Mouse (Mus musculus): ENCODE results near the gene Hipk2. TPM values are rescaled to one million over a fixed set of nuclear protein-coding genes. Genes with fewer than 3 reads are reported as not detected.
A peak's percentile ranks its signal among the peaks of the same experiment; 100 is the strongest.

The Hipk2 gene
- polyA plus RNA-seq, 1 experiment: 34.3 TPM

DNA sequence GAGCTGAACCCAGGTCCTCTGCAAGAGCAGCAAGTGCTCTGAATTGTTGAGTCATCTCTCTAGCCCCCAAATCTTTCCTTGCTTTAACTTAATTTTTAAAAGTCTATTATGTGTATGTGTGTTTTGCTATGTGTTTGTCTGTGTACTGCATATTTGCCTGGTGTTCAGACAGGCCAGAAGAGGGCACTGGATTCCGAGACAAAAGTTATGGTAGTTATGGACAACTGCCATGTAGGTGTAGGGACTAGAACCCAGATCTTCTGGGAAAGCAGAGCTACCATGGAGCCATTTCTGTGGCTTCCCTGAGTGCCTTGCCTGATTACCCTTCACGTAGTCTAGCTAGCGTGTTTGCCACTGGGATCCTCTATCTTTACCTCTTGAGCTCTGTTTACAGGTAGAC lies 134.9 kb downstream of the Hipk2 start:
- H3K27me3 ChIP-seq (ENCODE audit: control insufficient read depth, insufficient read depth, low read length): no peaks in the 10 kb centered on the region
- no peak for DNase-seq
- no peak overlapping the region for H3K4me3 ChIP-seq (replicated peaks; ENCODE audit: insufficient read depth, low read depth, low read length)
- H3K27ac ChIP-seq (ENCODE audit: insufficient read depth, low read length): no peak overlapping the region
- H3K4me1 ChIP-seq (ENCODE audit: control insufficient read depth, insufficient read depth, low read length): no peaks in the 10 kb centered on the region
- 95% methylated on average over 3 of the region's 3 CpGs for WGBS
- TF ChIP-seq CTCF (IDR thresholded peaks at IDR 0.05; ENCODE audit: borderline replicate concordance, insufficient read depth, low read depth, low read length) (no peak), POLR2A (IDR thresholded peaks at IDR 0.05; ENCODE audit: borderline replicate concordance, insufficient read depth, low read length) (no peak)

DNA sequence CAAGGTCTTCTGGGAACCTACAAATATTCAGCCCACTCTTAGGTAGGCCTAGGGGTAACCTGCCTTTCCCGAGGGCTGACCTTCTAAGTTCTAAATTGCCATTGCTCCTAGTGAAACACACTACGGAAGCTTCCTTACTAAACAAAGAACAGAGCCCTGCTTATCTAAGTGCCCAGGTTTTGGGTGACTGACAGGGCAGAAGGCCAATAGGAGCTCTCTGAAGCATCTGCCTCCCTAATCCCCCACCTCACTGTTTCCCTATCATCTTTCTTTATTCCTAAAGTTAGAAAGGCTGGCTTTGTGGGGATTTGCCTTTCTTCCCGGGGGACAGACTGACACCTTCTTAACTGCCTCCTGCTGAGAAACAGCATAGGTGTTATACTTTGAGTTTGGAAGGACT lies 136.7 kb downstream of the Hipk2 start:
- Histone ChIP-seq H3K4me1 (ENCODE audit: control insufficient read depth, insufficient read depth, low read length) (no peaks in the 10 kb centered on the region; the same call in 1 of the 2 replicates), H3K4me3 (replicated peaks; ENCODE audit: insufficient read depth, low read depth, low read length) (no peak overlapping the region), H3K27me3 (ENCODE audit: control insufficient read depth, insufficient read depth, low read length) (no peaks in the 10 kb centered on the region), H3K27ac (ENCODE audit: insufficient read depth, low read length) (no peak overlapping the region)
- WGBS: 79% methylated on average over 3 of the region's 3 CpGs
- TF ChIP-seq CTCF (IDR thresholded peaks at IDR 0.05; ENCODE audit: borderline replicate concordance, insufficient read depth, low read depth, low read length) (no peak), POLR2A (IDR thresholded peaks at IDR 0.05; ENCODE audit: borderline replicate concordance, insufficient read depth, low read length) (no peak)
- no peak for DNase-seq

DNA sequence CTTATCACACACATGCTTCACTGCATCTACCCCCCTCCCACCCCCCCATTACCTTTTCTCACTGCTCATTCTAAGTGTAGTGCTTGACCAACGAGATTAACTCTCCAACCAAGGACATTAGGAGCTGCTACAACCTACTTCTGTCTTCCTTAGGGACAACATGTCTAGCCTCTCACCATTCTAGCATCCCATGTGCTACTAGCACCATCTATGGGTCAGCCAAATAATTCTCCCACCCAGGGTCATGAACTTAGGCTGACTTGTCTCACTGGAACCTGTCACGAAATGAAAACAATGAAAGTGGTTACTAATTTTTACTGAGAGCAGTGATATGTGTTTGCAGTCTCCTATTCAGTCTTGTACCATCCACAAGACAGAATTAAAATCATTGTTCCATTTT lies 138.2 kb downstream of the Hipk2 start:
- H3K27ac ChIP-seq (ENCODE audit: insufficient read depth, low read length): no peak overlapping the region
- TF ChIP-seq CTCF (IDR thresholded peaks at IDR 0.05; ENCODE audit: borderline replicate concordance, insufficient read depth, low read depth, low read length): 0 out of 2 replicates have a peak, but pooled peaks have one; percentile 4
- TF ChIP-seq POLR2A (IDR thresholded peaks at IDR 0.05; ENCODE audit: borderline replicate concordance, insufficient read depth, low read length): no peak
- no peaks in the 10 kb centered on the region; the same call in 1 of the 2 replicates for H3K4me1 ChIP-seq (ENCODE audit: control insufficient read depth, insufficient read depth, low read length)
- no peak for DNase-seq
- 74% methylated on average over 2 of the region's 2 CpGs for WGBS
- no peak overlapping the region for H3K4me3 ChIP-seq (replicated peaks; ENCODE audit: insufficient read depth, low read depth, low read length)
- no peaks in the 10 kb centered on the region for H3K27me3 ChIP-seq (ENCODE audit: control insufficient read depth, insufficient read depth, low read length)

DNA sequence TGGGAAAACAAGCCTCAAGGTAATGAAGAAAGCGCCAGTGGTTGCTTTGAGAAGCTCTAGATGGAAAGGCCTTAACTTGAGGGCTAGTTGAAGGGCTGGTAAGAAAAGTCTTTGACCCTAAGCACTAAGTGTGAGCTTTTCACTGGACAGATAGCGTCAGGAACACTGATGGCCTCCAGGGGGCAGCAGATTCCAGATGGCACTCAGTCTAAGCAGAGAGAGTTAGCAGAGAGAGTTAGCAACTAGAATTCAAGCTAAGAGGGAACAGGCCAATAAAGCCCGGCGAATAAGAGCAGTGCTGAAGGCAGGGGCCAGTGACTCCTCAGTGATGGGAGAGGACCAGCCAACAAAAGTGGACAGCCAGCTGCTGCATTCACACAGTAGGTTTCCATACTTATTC lies 139.7 kb downstream of the Hipk2 start:
- no peak for TF ChIP-seq POLR2A (IDR thresholded peaks at IDR 0.05; ENCODE audit: borderline replicate concordance, insufficient read depth, low read length)
- TF ChIP-seq CTCF (IDR thresholded peaks at IDR 0.05; ENCODE audit: borderline replicate concordance, insufficient read depth, low read depth, low read length): peak; percentile 96
- 10% methylated on average over 4 of the region's 4 CpGs for WGBS
- no peaks in the 10 kb centered on the region for H3K27me3 ChIP-seq (ENCODE audit: control insufficient read depth, insufficient read depth, low read length)
- no peak overlapping the region for H3K4me3 ChIP-seq (replicated peaks; ENCODE audit: insufficient read depth, low read depth, low read length)
- DNase-seq: peak; percentile 73 to 83
- no peak overlapping the region for H3K27ac ChIP-seq (ENCODE audit: insufficient read depth, low read length)
- H3K4me1 ChIP-seq (ENCODE audit: control insufficient read depth, insufficient read depth, low read length): no peaks in the 10 kb centered on the region; the same call in 1 of the 2 replicates

DNA sequence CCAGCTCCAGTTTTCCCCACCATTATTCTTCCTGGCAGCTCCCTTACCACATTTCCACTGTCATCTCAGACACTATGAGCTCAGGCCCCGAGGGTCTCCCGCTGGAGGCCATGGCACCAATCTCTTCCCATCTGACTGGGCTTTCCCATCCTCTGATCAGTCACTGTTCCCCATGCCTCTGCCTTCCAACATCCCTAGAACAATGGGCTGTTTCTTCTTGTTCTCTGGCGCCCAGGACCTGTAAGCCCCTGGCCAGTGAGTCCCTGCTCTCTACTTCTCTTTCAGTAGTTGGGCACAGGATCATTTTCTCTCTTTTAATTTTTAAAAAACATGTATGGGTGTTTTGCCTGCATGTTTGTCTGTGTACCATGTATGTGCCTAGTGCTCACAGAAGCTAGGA lies 143.3 kb downstream of the Hipk2 start:
- 77% methylated on average over 3 of the region's 3 CpGs for WGBS
- Histone ChIP-seq H3K4me3 (replicated peaks; ENCODE audit: insufficient read depth, low read depth, low read length) (no peak overlapping the region), H3K27ac (ENCODE audit: insufficient read depth, low read length) (peak overlapping the region; percentile 43; the same call in 1 of the 2 replicates), H3K4me1 (ENCODE audit: control insufficient read depth, insufficient read depth, low read length) (no peaks in the 10 kb centered on the region; the same call in 1 of the 2 replicates), H3K27me3 (ENCODE audit: control insufficient read depth, insufficient read depth, low read length) (no peaks in the 10 kb centered on the region)
- TF ChIP-seq CTCF (IDR thresholded peaks at IDR 0.05; ENCODE audit: borderline replicate concordance, insufficient read depth, low read depth, low read length) (no peak), POLR2A (IDR thresholded peaks at IDR 0.05; ENCODE audit: borderline replicate concordance, insufficient read depth, low read length) (no peak)
- DNase-seq: no peak

DNA sequence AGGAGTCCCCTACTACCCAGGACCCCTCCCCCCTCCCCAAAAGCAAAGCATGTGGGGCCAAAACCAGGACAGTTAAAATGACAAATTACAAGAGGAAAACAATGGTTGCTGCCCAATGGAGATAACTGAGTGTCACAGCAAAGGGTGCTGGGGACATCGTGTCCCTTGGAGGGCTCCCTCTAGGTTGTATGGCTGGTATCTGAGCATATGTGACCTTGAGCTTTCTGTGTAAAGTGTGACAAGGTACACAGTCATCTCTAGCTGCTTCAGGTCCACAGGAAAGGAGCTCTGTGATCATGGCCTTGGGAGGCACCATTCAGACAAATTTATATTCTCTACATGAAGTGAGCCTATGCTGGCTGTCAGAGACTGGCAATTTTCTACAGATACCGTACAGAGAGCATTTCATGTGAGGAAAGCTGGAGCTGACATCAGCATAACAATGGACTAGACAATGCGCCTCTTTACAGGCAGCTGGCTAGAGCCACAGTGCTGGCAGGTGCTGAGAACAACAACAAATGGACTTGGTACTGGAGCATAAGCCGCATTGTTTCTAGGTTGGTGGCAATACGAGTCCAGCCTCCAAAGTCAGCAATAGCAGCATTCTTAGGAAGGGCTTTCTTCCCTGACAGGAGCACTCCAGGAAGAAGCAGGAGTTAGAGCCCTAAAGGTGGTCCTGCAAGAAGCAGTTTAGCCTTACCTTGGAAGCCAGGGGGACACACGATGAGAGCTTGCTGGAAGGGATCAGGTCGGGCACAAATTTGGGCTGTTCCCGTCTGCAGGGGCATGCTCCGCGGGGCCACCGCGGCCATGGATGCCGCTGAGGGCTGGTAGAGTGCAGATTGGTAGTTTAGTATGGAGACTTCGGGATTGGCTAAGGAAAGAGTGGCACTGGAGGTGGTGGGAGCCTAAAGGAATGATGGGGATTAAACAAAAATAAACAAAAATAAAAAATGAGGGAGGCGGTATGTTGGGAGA lies 145.5 kb downstream of the Hipk2 start:
- no peaks in the 10 kb centered on the region for H3K27me3 ChIP-seq (ENCODE audit: control insufficient read depth, insufficient read depth, low read length)
- H3K4me3 ChIP-seq (replicated peaks; ENCODE audit: insufficient read depth, low read depth, low read length): no peak overlapping the region
- peak in 1 of 2 experiments; percentile 38 for DNase-seq
- WGBS: 80% methylated on average over 15 of the region's 15 CpGs
- no peaks in the 10 kb centered on the region; the same call in 1 of the 2 replicates for H3K4me1 ChIP-seq (ENCODE audit: control insufficient read depth, insufficient read depth, low read length)
- no peak for TF ChIP-seq CTCF (IDR thresholded peaks at IDR 0.05; ENCODE audit: borderline replicate concordance, insufficient read depth, low read depth, low read length)
- no peak for TF ChIP-seq POLR2A (IDR thresholded peaks at IDR 0.05; ENCODE audit: borderline replicate concordance, insufficient read depth, low read length)
- peak overlapping the region; percentile 18; the same call in 1 of the 2 replicates for H3K27ac ChIP-seq (ENCODE audit: insufficient read depth, low read length)

DNA sequence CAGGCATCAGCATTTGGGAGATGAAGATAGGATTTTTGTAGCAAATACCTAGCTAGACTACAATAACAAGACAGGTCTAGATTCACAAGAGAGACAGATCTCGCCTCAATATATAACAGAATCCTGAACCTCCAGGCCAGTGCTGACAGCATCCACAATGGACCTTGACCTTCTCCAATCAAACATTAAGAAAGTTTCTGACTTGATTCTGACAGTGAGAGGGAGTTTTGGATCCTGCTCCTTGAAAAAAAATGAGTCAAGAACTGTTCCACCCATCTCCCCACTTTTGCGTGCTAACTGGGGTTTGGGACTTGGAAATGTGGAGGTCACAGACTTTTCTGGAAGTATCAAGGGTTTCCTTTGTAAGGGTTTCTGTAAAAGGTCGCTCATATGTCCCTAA lies 150.4 kb downstream of the Hipk2 start:
- DNase-seq: no peak
- H3K27me3 ChIP-seq (ENCODE audit: control insufficient read depth, insufficient read depth, low read length): no peaks in the 10 kb centered on the region
- no peak overlapping the region for H3K27ac ChIP-seq (ENCODE audit: insufficient read depth, low read length)
- H3K4me1 ChIP-seq (ENCODE audit: control insufficient read depth, insufficient read depth, low read length): peaks cover 5% of the 10 kb centered on the region
- H3K4me3 ChIP-seq (replicated peaks; ENCODE audit: insufficient read depth, low read depth, low read length): no peak overlapping the region
- WGBS: 96% methylated on average over 3 of the region's 3 CpGs
- TF ChIP-seq CTCF (IDR thresholded peaks at IDR 0.05; ENCODE audit: borderline replicate concordance, insufficient read depth, low read depth, low read length) (no peak), POLR2A (IDR thresholded peaks at IDR 0.05; ENCODE audit: borderline replicate concordance, insufficient read depth, low read length) (no peak)

Data from cerebellum, adult 2 months (tissue).